Mouse (Mus musculus): ENCODE measurements around the gene Lxn. TPM values are rescaled to one million over a fixed set of nuclear protein-coding genes. Genes with fewer than 3 reads are reported as not detected.

Lxn gene
- polyA plus RNA-seq, 1 experiment from 2014 or later, result 62.9 TPM

DNA sequence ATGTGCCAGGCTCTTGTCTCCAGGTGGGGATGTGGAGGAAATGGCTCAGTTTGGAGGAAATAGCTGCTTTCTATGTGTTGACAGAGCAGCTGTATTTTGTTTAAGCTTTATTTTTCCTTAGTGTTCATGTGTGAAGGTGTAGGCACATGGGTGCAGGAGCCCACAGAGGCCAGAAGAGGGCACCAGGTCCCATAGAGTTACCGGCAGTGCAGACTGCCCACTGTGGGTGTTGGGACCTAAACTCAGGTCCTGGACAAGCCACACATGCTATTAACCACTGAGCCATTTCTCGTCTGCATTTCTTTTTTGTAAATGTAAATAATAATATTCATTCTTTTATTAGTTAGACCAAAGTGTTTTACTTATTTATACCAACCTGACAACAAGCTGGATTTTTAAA lies 16.6 kb downstream of the Lxn start:
- Histone ChIP-seq H3K36me3 (replicated peaks) (peaks cover 95% of the 10 kb centered on the region), H3K27me3 (replicated peaks; ENCODE audit: low read depth, poor library complexity, severe bottlenecking) (no peaks in the 10 kb centered on the region), H3K4me3 (no peak overlapping the region), H3K4me1 (no peaks in the 10 kb centered on the region), H3K9me3 (no peaks in the 10 kb centered on the region), H3K27ac (replicated peaks) (no peak overlapping the region)
- WGBS, result 92% methylated on average over 2 of the region's 2 CpGs
- DNase-seq (ENCODE audit: low spot score), result no peak

DNA sequence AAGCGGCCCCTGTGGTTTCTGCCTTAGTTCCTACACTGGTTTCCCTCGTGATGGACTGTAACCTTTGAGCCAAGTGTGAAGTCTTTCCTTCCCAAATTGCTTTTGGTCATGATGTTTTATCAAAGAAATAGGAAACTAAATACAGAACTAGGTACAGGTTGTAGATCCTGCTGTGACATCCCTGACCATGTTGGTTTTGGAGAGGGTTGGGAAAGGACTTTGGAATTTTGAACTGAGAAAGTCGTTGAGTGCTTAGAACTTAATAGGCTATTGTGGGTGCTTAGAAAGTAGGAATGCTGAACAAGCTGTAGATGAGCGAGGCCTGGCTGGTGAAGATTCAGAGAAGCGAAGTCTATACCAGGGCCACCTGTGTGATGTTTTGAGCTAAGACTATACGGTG lies 29.7 kb downstream of the Lxn start:
- Histone ChIP-seq H3K9me3 (no peaks in the 10 kb centered on the region), H3K4me1 (peaks cover 9% of the 10 kb centered on the region), H3K36me3 (replicated peaks) (peaks cover 70% of the 10 kb centered on the region), H3K27me3 (replicated peaks; ENCODE audit: low read depth, poor library complexity, severe bottlenecking) (no peaks in the 10 kb centered on the region), H3K4me3 (no peak overlapping the region), H3K27ac (replicated peaks) (no peak overlapping the region)
- no peak for DNase-seq (ENCODE audit: low spot score)
- 93% methylated on average over 6 of the region's 6 CpGs for WGBS

DNA sequence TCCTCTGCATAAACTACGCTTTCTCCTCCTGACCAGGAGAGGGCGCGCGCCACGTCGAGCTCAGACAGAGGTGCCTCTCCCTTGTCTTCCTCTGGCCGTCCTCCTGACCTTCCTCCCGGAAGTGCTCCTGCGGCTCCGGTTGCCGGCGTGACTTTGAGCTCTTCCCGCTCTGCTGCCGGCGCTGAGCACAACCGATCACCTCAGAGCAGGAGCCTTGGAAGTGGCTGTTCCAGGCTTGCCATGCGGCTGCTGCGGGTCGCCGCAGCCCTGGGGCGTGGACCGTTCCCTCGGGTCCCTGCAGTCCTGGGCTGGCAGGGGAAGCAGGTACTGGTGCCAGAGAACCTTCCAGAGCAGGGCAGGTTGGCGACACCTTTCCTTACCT lies 33.7 kb downstream of the Lxn start, which contains the start of gene Gfm1:
Gfm1 (plus strand) TSS at position 98 of the 382 bp plus-strand sequence.
- Histone ChIP-seq H3K27me3 (replicated peaks; ENCODE audit: low read depth, poor library complexity, severe bottlenecking) (no peaks in the 10 kb centered on the region), H3K36me3 (replicated peaks) (peaks cover 32% of the 10 kb centered on the region), H3K4me1 (peaks cover 9% of the 10 kb centered on the region), H3K27ac (replicated peaks) (peak within 1 kb of the TSS; percentile 87), H3K4me3 (peak within 1 kb of the TSS; percentile 99), H3K9me3 (peaks cover 17% of the 10 kb centered on the region)
- WGBS, result under 1% methylated on average over 24 of the region's 24 CpGs
- peak; percentile 90 for DNase-seq (ENCODE audit: low spot score)

DNA sequence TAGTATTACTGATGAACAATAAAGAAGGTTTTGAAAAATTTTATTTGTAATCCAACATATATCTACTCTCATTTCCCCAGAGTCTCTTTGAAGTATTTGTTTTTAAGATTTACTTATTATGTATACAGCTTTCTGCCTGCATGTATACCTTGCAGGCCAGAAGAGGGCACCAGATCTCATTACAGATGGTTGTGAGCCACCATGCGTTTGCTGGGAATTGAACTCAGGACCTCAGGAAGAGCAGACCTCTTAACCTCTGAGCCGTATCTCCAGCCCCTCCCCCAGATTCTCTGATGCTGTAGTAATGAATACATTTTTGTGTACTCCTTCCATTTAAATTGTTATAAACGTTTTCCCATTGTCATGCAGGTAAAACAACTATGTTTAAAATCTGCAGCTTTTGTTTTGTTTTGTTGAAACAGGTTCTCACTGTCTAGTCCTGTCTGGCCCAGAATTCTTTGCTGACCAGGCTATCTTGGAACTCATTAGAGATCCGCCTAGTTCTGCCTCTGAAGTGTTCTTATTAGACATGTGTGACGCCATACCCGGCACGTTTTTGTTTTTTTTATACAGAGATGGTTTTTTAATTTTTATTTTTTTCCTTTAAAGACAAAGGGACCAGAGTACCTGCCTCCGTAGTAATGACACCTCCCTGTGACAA lies 34.3 kb downstream of the Lxn start:
- Histone ChIP-seq H3K36me3 (replicated peaks) (peaks cover 27% of the 10 kb centered on the region), H3K27ac (replicated peaks) (0 out of 2 replicates have a peak overlapping the region, but pooled peaks have one; percentile 87), H3K27me3 (replicated peaks; ENCODE audit: low read depth, poor library complexity, severe bottlenecking) (no peaks in the 10 kb centered on the region), H3K4me3 (peak overlapping the region; percentile 99), H3K4me1 (peaks cover 9% of the 10 kb centered on the region), H3K9me3 (peaks cover 17% of the 10 kb centered on the region)
- 33% methylated on average over 8 of the region's 8 CpGs for WGBS
- DNase-seq (ENCODE audit: low spot score), result no peak

Other genes with a start within 250 kb of the Lxn start
- gene Mlf1, start 89.8 kb downstream of the Lxn start, polyA plus RNA-seq (2016; fragmentation: Nextera tagmentation; extraction: Ambion mirVana), result 19.3 and 20.5 TPM in 2 replicates
- not detected in 2 replicates for gene Gm17402, start 88.8 kb downstream of the Lxn start, polyA plus RNA-seq (2016; fragmentation: Nextera tagmentation; extraction: Ambion mirVana)
- gene Gfm1, start 33.8 kb downstream of the Lxn start, polyA plus RNA-seq (2016; fragmentation: Nextera tagmentation; extraction: Ambion mirVana), result 59.1 and 63.7 TPM in 2 replicates
- gene Rarres1, start 51.6 kb upstream of the Lxn start, polyA plus RNA-seq (2016; fragmentation: Nextera tagmentation; extraction: Ambion mirVana), result 2.0 and 4.3 TPM in 2 replicates
- 59.6 and 61.3 TPM in 2 replicates for gene Mfsd1, start 118.8 kb upstream of the Lxn start, polyA plus RNA-seq (2016; fragmentation: Nextera tagmentation; extraction: Ambion mirVana)

All from embryonic facial prominence, embryonic 10.5 days (tissue).